Mouse (Mus musculus) MEL (cell line): ENCODE measurements around the gene Mettl21c. TPM values are rescaled to one million over a fixed set of nuclear protein-coding genes. Genes with fewer than 3 reads are reported as not detected.

Source experiments
- DNase-seq: peaks from one replicate; pipeline ENCODE4 v3.0.0; 2011; ENCODE audit warnings: low read depth, low spot score
- H3K27ac ChIP-seq: 2 replicates; pipeline ENCODE4 v1.5.1; 2012; ENCODE audit warnings: low read depth, mild to moderate bottlenecking, control low read depth, low read length, moderate library complexity; ENCODE audit not compliant: control insufficient read depth
- H3K27me3 ChIP-seq, 2 experiments: fragments of 150-350 bp in 1 of 2; sonication (generic) in 1 of 2; 2 replicates each; pipeline ENCODE4 v1.6.1; 2012; ENCODE audit warnings: low read length in 2 of 2, mild to moderate bottlenecking in 2 of 2, improper control_type of control experiment in 1 of 2, moderate library complexity in 1 of 2; ENCODE audit not compliant: insufficient read depth in 2 of 2, control insufficient read depth in 1 of 2
- H3K36me3 ChIP-seq, 2 experiments: 2 replicates each; pipeline ENCODE4 v1.6.1; 2012 to 2014; ENCODE audit warnings: low read length in 2 of 2, improper control_type of control experiment in 1 of 2, inconsistent platforms in 1 of 2, mild to moderate bottlenecking in 1 of 2; ENCODE audit not compliant: insufficient read depth in 2 of 2, control insufficient read depth in 1 of 2
- H3K4me1 ChIP-seq, 2 experiments: fragments of 150-350 bp in 1 of 2; sonication (generic) in 1 of 2; 2 replicates each; pipeline ENCODE4 v1.6.1; 2012; ENCODE audit warnings: low read length in 2 of 2, improper control_type of control experiment in 1 of 2, mild to moderate bottlenecking in 1 of 2; ENCODE audit not compliant: insufficient read depth in 2 of 2, control insufficient read depth in 1 of 2
- H3K4me3 ChIP-seq, 2 experiments: fragments of 150-350 bp in 1 of 2; sonication (generic) in 1 of 2; 2 replicates each; pipeline ENCODE4 v1.5.1; 2012; ENCODE audit warnings: low read depth in 2 of 2, low read length in 2 of 2, mild to moderate bottlenecking in 2 of 2, moderate library complexity in 2 of 2, control low read depth in 1 of 2, improper control_type of control experiment in 1 of 2; ENCODE audit not compliant: control insufficient read depth in 1 of 2, insufficient read depth in 1 of 2
- H3K79me2 ChIP-seq: 2 replicates; pipeline ENCODE4 v1.6.1; 2012; ENCODE audit warnings: mild to moderate bottlenecking, low read length, moderate library complexity; ENCODE audit not compliant: control insufficient read depth, poor library complexity, insufficient read depth
- H3K9ac ChIP-seq: 2 replicates; pipeline ENCODE4 v1.6.1; 2012; ENCODE audit warnings: low read depth, mild to moderate bottlenecking, control low read depth, low read length, moderate library complexity; ENCODE audit not compliant: control insufficient read depth, poor library complexity, severe bottlenecking
- H3K9me3 ChIP-seq: fragments of 150-350 bp; sonication (generic); replicated peaks from 2 replicates; pipeline ENCODE4 v1.6.1; 2012; ENCODE audit warnings: mild to moderate bottlenecking, low read length, improper control_type of control experiment, moderate library complexity; ENCODE audit not compliant: insufficient read depth
- BHLHE40 ChIP-seq: IDR thresholded peaks from 2 replicates; pipeline ENCODE4 v1.6.1; 2012; ENCODE audit warnings: low read depth, mild to moderate bottlenecking, inconsistent platforms, low read length, improper control_type of control experiment, borderline replicate concordance
- CHD2 ChIP-seq: IDR thresholded peaks from 2 replicates; pipeline ENCODE4 v1.6.1; 2011; ENCODE audit warnings: low read length, improper control_type of control experiment
- CTCF ChIP-seq, 3 experiments: IDR thresholded peaks in 2 of 3; conservative IDR thresholded peaks in 1 of 3; 2 replicates each; pipeline ENCODE4 v1.5.1; 2011 to 2012; ENCODE audit warnings: low read length in 3 of 3, low read depth in 2 of 3, mild to moderate bottlenecking in 2 of 3, improper control_type of control experiment in 1 of 3, inconsistent platforms in 1 of 3, mixed read lengths in 1 of 3, moderate library complexity in 1 of 3; ENCODE audit not compliant: control insufficient read depth in 1 of 3, insufficient read depth in 1 of 3, poor library complexity in 1 of 3, severe bottlenecking in 1 of 3
- ELF1 ChIP-seq: IDR thresholded peaks from 2 replicates; pipeline ENCODE4 v1.6.1; 2014; ENCODE audit warnings: low read depth, mild to moderate bottlenecking, inconsistent platforms, low read length, improper control_type of control experiment, moderate library complexity
- EP300 ChIP-seq, 2 experiments: IDR thresholded peaks; 2 replicates each; pipeline ENCODE4 v1.6.1; 2011; ENCODE audit warnings: improper control_type of control experiment in 2 of 2, low read length in 2 of 2, low read depth in 1 of 2, mild to moderate bottlenecking in 1 of 2
- ETS1 ChIP-seq: IDR thresholded peaks from 2 replicates; pipeline ENCODE4 v1.6.1; 2012; ENCODE audit warnings: low read depth, mild to moderate bottlenecking, inconsistent platforms, low read length, improper control_type of control experiment, moderate library complexity
- GABPA ChIP-seq: IDR thresholded peaks from 2 replicates; pipeline ENCODE4 v1.6.1; 2012; ENCODE audit warnings: low read depth, mild to moderate bottlenecking, inconsistent platforms, low read length, improper control_type of control experiment, moderate library complexity
- GATA1 ChIP-seq: IDR thresholded peaks from 2 replicates; pipeline ENCODE4 v1.6.1; 2011; ENCODE audit warnings: low read depth, low read length, improper control_type of control experiment
- HCFC1 ChIP-seq: IDR thresholded peaks from 2 replicates; pipeline ENCODE4 v1.6.1; 2012; ENCODE audit warnings: low read depth, mild to moderate bottlenecking, inconsistent platforms, low read length, improper control_type of control experiment, moderate library complexity
- JUND ChIP-seq: IDR thresholded peaks from 2 replicates; pipeline ENCODE4 v1.6.1; 2011; ENCODE audit warnings: low read depth, mild to moderate bottlenecking, improper control_type of control experiment, low read length
- KAT2A ChIP-seq: conservative IDR thresholded peaks from 2 replicates; pipeline ENCODE4 v1.6.1; 2012; ENCODE audit warnings: low read depth, low read length, improper control_type of control experiment, inconsistent platforms
- MAFK ChIP-seq: IDR thresholded peaks from 2 replicates; pipeline ENCODE4 v1.6.1; 2011; ENCODE audit warnings: low read depth, mild to moderate bottlenecking, low read length, improper control_type of control experiment, borderline replicate concordance
- MAX ChIP-seq: IDR thresholded peaks from 2 replicates; pipeline ENCODE4 v1.6.1; 2011; ENCODE audit warnings: low read length, improper control_type of control experiment
- MAZ ChIP-seq: IDR thresholded peaks from 2 replicates; pipeline ENCODE4 v1.6.1; 2012; ENCODE audit warnings: low read depth, mild to moderate bottlenecking, inconsistent platforms, low read length, improper control_type of control experiment
- MEF2A ChIP-seq: IDR thresholded peaks from 2 replicates; pipeline ENCODE4 v1.6.1; 2014; ENCODE audit warnings: low read depth, mild to moderate bottlenecking, inconsistent platforms, low read length, improper control_type of control experiment; ENCODE audit not compliant: poor library complexity, insufficient replicate concordance, severe bottlenecking; ENCODE audit errors: extremely low read depth
- MYB ChIP-seq: IDR thresholded peaks from 2 replicates; pipeline ENCODE4 v1.6.1; 2011; ENCODE audit warnings: mild to moderate bottlenecking, low read depth, low read length, improper control_type of control experiment
- MYC ChIP-seq: IDR thresholded peaks from 2 replicates; pipeline ENCODE4 v1.6.1; 2011; ENCODE audit warnings: low read depth, mild to moderate bottlenecking, low read length, improper control_type of control experiment, moderate library complexity
- NRF1 ChIP-seq: IDR thresholded peaks from 2 replicates; pipeline ENCODE4 v1.6.1; 2014; ENCODE audit warnings: low read depth, mild to moderate bottlenecking, inconsistent platforms, low read length, improper control_type of control experiment, moderate library complexity; ENCODE audit not compliant: poor library complexity, insufficient read depth, severe bottlenecking
- POLR2A ChIP-seq, 2 experiments: IDR thresholded peaks; 2 replicates each; pipeline ENCODE4 v1.6.1; 2011 to 2012; ENCODE audit warnings: low read length in 2 of 2, mild to moderate bottlenecking in 2 of 2, control low read depth in 1 of 2, improper control_type of control experiment in 1 of 2, low read depth in 1 of 2, moderate library complexity in 1 of 2; ENCODE audit not compliant: control insufficient read depth in 1 of 2, insufficient read depth in 1 of 2, poor library complexity in 1 of 2
- POLR2AphosphoS5 ChIP-seq: IDR thresholded peaks from 2 replicates; pipeline ENCODE4 v1.6.1; 2012; ENCODE audit warnings: low read depth, borderline replicate concordance, mild to moderate bottlenecking, inconsistent platforms, low read length, moderate library complexity, mixed read lengths
- RAD21 ChIP-seq: IDR thresholded peaks from 2 replicates; pipeline ENCODE4 v1.6.1; 2011; ENCODE audit warnings: mild to moderate bottlenecking, low read depth, low read length, improper control_type of control experiment
- RCOR1 ChIP-seq: IDR thresholded peaks from 2 replicates; pipeline ENCODE4 v1.6.1; 2012; ENCODE audit warnings: low read depth, mild to moderate bottlenecking, inconsistent platforms, low read length, improper control_type of control experiment
- SIN3A ChIP-seq: IDR thresholded peaks from 2 replicates; pipeline ENCODE4 v1.6.1; 2012; ENCODE audit warnings: low read length, improper control_type of control experiment, inconsistent platforms
- SMC3 ChIP-seq: IDR thresholded peaks from 2 replicates; pipeline ENCODE4 v1.6.1; 2011; ENCODE audit warnings: low read depth, low read length, improper control_type of control experiment
- TAL1 ChIP-seq: IDR thresholded peaks from 2 replicates; pipeline ENCODE4 v1.6.1; 2012; ENCODE audit warnings: mild to moderate bottlenecking, inconsistent platforms, low read length, moderate library complexity, mixed read lengths
- TBP ChIP-seq: IDR thresholded peaks from 2 replicates; pipeline ENCODE4 v1.8.0; 2011; ENCODE audit warnings: low read depth, low read length, improper control_type of control experiment
- UBTF ChIP-seq: IDR thresholded peaks from 2 replicates; pipeline ENCODE4 v1.6.1; 2012; ENCODE audit warnings: low read depth, mild to moderate bottlenecking, inconsistent platforms, low read length, improper control_type of control experiment, moderate library complexity, borderline replicate concordance; ENCODE audit not compliant: insufficient read depth
- USF1 ChIP-seq: IDR thresholded peaks from 2 replicates; pipeline ENCODE4 v1.6.1; 2014; ENCODE audit warnings: low read depth, mild to moderate bottlenecking, inconsistent platforms, low read length, improper control_type of control experiment, moderate library complexity
- USF2 ChIP-seq, 2 experiments: IDR thresholded peaks; 2 replicates each; pipeline ENCODE4 v1.6.1; 2011 to 2012; ENCODE audit warnings: improper control_type of control experiment in 2 of 2, low read length in 2 of 2, borderline replicate concordance in 1 of 2, inconsistent platforms in 1 of 2, low read depth in 1 of 2, mild to moderate bottlenecking in 1 of 2; ENCODE audit not compliant: insufficient read depth in 1 of 2
- ZC3H11A ChIP-seq: IDR thresholded peaks from 2 replicates; pipeline ENCODE4 v1.6.1; 2012; ENCODE audit warnings: low read depth, mild to moderate bottlenecking, inconsistent platforms, low read length, improper control_type of control experiment
- ZNF384 ChIP-seq: IDR thresholded peaks from 2 replicates; pipeline ENCODE4 v1.6.1; 2012; ENCODE audit warnings: low read depth, mild to moderate bottlenecking, inconsistent platforms, low read length, improper control_type of control experiment
- polyA plus RNA-seq, 2 experiments: library from polyadenylated mRNA; stranded (reverse) in 1 of 2; unstranded in 1 of 2; fragments of >175 nt in 1 of 2; fragments of >200 nt in 1 of 2; gene quantifications; 2 replicates each; pipeline versions ENCODE4 v1.2.1 to v1.2.4; 2012; ENCODE audit warnings: low replicate concordance in 2 of 2, low read depth in 1 of 2; ENCODE audit not compliant: insufficient read length in 2 of 2, insufficient read depth in 1 of 2, missing spikeins in 1 of 2
- total RNA-seq: library from RNA; depleted of rRNA; stranded (reverse); fragments of 300-350 nt; gene quantifications from 2 replicates; pipeline ENCODE4 v1.2.3, GENCODE M21; 2012; rRNA removed

Gene Mettl21c
- total RNA-seq = 0.08 and 0.10 TPM in 2 replicates
- polyA plus RNA-seq = under 1 TPM in 1 of 2 experiments, not detected in 1; 0.13 TPM

DNA sequence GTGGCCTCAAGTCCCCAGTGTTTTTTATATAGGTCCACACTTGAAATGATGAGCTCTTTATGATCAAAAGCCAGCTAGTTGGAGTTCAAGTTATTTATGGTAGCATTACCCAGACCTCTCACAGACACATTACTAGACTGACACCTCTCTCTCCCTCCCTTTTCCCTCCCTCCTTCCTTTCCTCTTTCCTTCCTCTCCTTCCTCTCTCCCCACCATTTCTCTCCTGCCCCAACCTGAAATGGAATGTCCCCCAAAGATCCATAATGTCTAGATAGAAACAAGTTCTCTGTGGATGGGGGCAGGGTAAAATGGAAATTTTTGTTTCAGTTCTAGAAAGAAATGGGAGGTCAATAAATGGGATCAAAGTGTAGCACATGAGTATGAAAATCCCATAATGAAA, at the start of gene Mettl21c:
Mettl21c (minus strand) TSS at position 101 of the 400 bp plus-strand sequence.
- Histone ChIP-seq H3K27me3 (peaks cover 0 to 6% of the 10 kb centered on the region in 2 experiments; a peak in 3 of 4 replicates), H3K27ac (no peak within 1 kb of the TSS), H3K36me3 (no peaks in the 10 kb centered on the region), H3K79me2 (no peaks in the 10 kb centered on the region), H3K9me3 (no peaks in the 10 kb centered on the region), H3K9ac (no peak within 1 kb of the TSS), H3K4me3 (no peak within 1 kb of the TSS), H3K4me1 (no peaks in the 10 kb centered on the region)
- DNase-seq = no peak
- TF ChIP-seq MAFK = no peak
- no peak for TF ChIP-seq SIN3A
- no peak for TF ChIP-seq GABPA
- no peak for TF ChIP-seq POLR2A (IDR thresholded peaks at IDR 0.05; ENCODE audit: control insufficient read depth in 1 of 2, insufficient read depth in 1 of 2, low read depth in 1 of 2, low read length in 2 of 2, poor library complexity in 1 of 2)
- TF ChIP-seq KAT2A = no peak
- no peak for TF ChIP-seq UBTF
- TF ChIP-seq RCOR1 = no peak
- TF ChIP-seq EP300 (IDR thresholded peaks at IDR 0.05; ENCODE audit: low read depth in 1 of 2, low read length in 2 of 2) = no peak
- TF ChIP-seq GATA1 = no peak
- no peak for TF ChIP-seq HCFC1
- TF ChIP-seq BHLHE40 = no peak
- TF ChIP-seq ELF1 = no peak
- no peak for TF ChIP-seq USF1
- TF ChIP-seq MEF2A = no peak
- TF ChIP-seq MYB = no peak
- TF ChIP-seq JUND = no peak
- no peak for TF ChIP-seq ZNF384
- TF ChIP-seq CHD2 = no peak
- TF ChIP-seq RAD21 = no peak
- no peak for TF ChIP-seq MAZ
- TF ChIP-seq, all 39 proteins: peak for 0

DNA sequence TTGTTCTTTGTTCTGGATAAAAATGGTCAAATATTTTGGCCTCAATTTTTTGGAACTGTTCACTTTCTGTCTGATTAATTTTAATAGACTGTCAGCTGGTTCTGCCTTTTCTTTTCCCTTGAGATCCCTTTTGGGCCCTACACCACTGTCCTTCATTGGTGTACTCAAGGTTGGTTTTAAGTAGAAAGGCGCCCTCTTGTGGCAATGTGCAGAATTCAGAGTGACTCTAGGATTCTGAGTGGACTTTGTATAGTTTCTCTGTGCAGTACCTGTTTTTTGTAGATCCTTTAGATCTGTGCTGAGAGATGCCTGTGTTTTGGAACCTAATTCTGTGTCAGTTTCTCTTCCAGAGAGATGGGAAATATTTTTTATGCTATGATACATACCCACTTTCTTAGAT, 44.8 kb upstream of the Mettl21c start:
- DNase-seq = peak; percentile 73
- peaks cover 0 to 5% of the 10 kb centered on the region in 2 experiments; a peak in 2 of 4 replicates for H3K36me3 ChIP-seq
- H3K4me1 ChIP-seq = peaks cover 0 to 2% of the 10 kb centered on the region in 2 experiments; a peak in 1 of 4 replicates
- H3K9ac ChIP-seq = no peak overlapping the region
- H3K79me2 ChIP-seq = no peaks in the 10 kb centered on the region
- no peaks in the 10 kb centered on the region for H3K27me3 ChIP-seq
- no peak overlapping the region for H3K27ac ChIP-seq
- TF ChIP-seq NRF1 = no peak
- no peak for TF ChIP-seq USF2 (IDR thresholded peaks at IDR 0.05; ENCODE audit: borderline replicate concordance in 1 of 2, insufficient read depth in 1 of 2, low read depth in 1 of 2, low read length in 2 of 2)
- peak; percentile 85 for TF ChIP-seq RAD21
- no peak for TF ChIP-seq MYC
- TF ChIP-seq CTCF (IDR thresholded peaks at IDR 0.05 in 2 of 3, conservative IDR thresholded peaks at IDR 0.05 in 1 of 3; ENCODE audit: control insufficient read depth in 1 of 3, insufficient read depth in 1 of 3, low read depth in 2 of 3, low read length in 3 of 3, poor library complexity in 1 of 3, severe bottlenecking in 1 of 3) = peak; percentile 46 to 87 (median 62)
- TF ChIP-seq POLR2AphosphoS5 = no peak
- no peak for TF ChIP-seq RCOR1
- no peak for TF ChIP-seq ETS1
- TF ChIP-seq TBP = no peak
- TF ChIP-seq JUND = no peak
- TF ChIP-seq SMC3 = peak; percentile 91
- no peak for TF ChIP-seq ZNF384
- no peak for TF ChIP-seq MYB
- TF ChIP-seq UBTF = no peak
- no peak for TF ChIP-seq TAL1
- no peak for TF ChIP-seq MAX
- peak; percentile 83 for TF ChIP-seq ZC3H11A
- TF ChIP-seq, all 39 proteins: peak for 4
- no peaks in the 10 kb centered on the region for H3K9me3 ChIP-seq
- H3K4me3 ChIP-seq = no peak overlapping the region
